Mouse (Mus musculus): Measurements from ENCODE around the gene Sec14l1. TPM values are rescaled to one million over a fixed set of nuclear protein-coding genes. Genes with fewer than 3 reads are reported as not detected.
A peak's percentile ranks its signal among the peaks of the same experiment; 100 is the strongest.
"Not testable (repeated sequence)": the region's sequence is repeated elsewhere in the genome, so short reads cannot be mapped to it uniquely, and the experiment has no call there.

The Sec14l1 gene
- total RNA-seq, 2 experiments from 2014 or later: 52.3 to 52.8 TPM

GRCm38 (mm10) chr11:117079651-117080190 is 35.2 kb upstream of the Sec14l1 start:
- Histone ChIP-seq H3K4me3 (no peak overlapping the region), H3K27ac (peak overlapping the region; percentile 93; the same call in 1 of the 2 replicates)
- intact Hi-C loops (cut with DNase I): no loop called here
- DNase-seq: no peak
- no peak for TF ChIP-seq CTCF (IDR thresholded peaks at IDR 0.05)

DNA sequence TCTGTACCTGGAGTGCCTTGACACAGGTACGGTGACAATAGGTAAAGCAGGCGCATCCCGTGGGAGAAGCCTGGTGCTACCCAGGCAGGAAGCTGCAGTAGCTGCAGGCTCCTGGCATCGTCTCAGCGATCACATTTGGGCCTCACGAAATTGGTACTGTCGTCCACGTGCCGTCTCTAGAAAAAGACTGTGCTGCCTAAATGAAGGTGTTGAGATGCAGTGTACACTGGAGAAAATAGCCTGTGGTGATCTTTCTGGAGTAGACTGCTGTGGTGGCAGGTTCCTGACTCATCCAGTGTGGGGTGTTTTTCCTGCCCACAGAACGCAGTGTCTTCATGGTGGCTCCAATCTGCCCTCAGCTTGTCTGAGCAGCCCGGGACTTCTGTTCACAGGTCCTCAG is 34.8 kb upstream of the Sec14l1 start:
- H3K4me3 ChIP-seq: no peak overlapping the region
- peak overlapping the region; percentile 93 for H3K27ac ChIP-seq
- TF ChIP-seq CTCF (IDR thresholded peaks at IDR 0.05): no peak
- intact Hi-C loops (cut with DNase I): no loop called here
- DNase-seq: no peak

DNA sequence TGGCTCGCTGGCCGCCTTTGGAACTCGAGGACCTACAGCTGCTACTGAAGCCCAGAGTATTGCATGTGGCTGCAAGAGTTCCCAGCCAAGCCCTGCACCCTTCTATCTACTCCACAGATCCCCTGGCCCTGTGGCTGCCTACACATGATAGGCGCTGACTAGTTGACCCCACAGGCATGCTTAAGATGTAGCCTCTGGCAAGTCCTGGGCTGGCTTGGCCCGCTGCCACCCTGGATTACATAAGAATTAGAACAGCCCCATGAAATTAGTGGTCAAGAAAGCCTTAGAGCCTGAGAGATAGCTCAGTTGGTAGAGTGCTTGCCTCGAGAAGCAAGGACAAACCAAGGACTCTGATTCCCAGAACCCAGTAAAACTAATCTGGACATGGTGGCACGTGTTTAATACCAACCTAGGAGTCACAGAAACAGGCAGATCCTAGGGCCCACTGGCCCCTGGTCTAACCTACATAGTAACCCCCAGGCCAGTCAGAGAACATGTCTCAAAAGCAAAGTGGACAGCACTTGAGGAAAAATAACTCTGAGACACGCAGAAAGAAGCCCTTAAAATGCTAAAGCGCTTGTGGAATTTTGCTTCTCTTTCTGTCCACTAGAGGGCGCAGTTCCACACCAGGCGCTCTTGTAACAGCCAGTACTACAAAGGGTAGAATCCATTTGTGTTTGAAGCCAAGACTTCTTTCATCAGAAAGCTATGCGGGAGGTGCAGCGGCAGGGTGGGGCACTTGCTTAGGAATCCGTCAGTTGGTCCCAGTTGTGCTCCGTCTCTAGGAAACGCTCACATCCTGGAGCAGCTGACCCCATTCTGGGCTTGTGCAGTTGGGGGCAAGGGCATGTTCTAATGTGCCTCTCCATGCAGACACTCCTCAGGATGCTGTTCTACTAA is 33.6 kb upstream of the Sec14l1 start:
- no peak; the same call in 1 of the 2 replicates for TF ChIP-seq CTCF (IDR thresholded peaks at IDR 0.05)
- H3K27ac ChIP-seq: peak overlapping the region; percentile 93
- H3K4me3 ChIP-seq: peak overlapping the region; percentile 34
- DNase-seq: peak; percentile 87
- intact Hi-C loops (cut with DNase I): loop anchor here (1.0 kb wide), 1 partner anchor 34 kb away; the partner anchor contains the start of gene Sec14l1

GRCm38 (mm10) chr11:117082353-117082934 is 32.5 kb upstream of the Sec14l1 start:
- intact Hi-C loops (cut with DNase I): no loop called here
- peak overlapping the region; percentile 34 for H3K4me3 ChIP-seq
- H3K27ac ChIP-seq: peak overlapping the region; percentile 93
- no peak for TF ChIP-seq CTCF (IDR thresholded peaks at IDR 0.05)
- DNase-seq: peak; percentile 63

GRCm38 (mm10) chr11:117083052-117083881 is 31.7 kb upstream of the Sec14l1 start:
- intact Hi-C loops (cut with DNase I): no loop called here
- H3K27ac ChIP-seq: peak overlapping the region; percentile 93
- peak; percentile 75 for DNase-seq
- peak overlapping the region; percentile 43 for H3K4me3 ChIP-seq
- TF ChIP-seq CTCF (IDR thresholded peaks at IDR 0.05): no peak

DNA sequence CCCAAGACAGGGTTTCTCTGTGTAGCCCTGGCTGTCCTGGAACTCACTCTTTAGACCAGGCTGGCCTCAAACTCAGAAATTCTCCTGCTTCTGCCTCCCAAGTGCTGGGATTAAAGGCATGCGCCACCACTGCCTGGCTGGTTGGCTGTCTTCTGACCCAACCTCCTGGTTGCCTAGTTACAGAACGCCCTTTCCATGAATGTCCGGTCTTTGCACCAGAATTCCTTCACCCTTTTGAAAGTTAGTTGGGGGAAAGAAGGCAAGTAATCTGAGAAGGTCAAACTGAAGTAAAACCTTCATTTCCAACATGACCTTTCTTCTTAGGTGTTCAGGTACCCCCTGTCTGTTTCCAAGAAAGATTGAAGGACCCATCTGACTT is 31.1 kb upstream of the Sec14l1 start:
- peak overlapping the region; percentile 93 for H3K27ac ChIP-seq
- intact Hi-C loops (cut with DNase I); DNase-seq; H3K4me3 ChIP-seq: not testable (repeated sequence)

GRCm38 (mm10) chr11:117086215-117086614 is 28.8 kb upstream of the Sec14l1 start:
- H3K27ac ChIP-seq: peak overlapping the region; percentile 36
- H3K4me3 ChIP-seq: no peak overlapping the region
- TF ChIP-seq CTCF (IDR thresholded peaks at IDR 0.05): no peak
- no peak for DNase-seq
- intact Hi-C loops (cut with DNase I): no loop called here

DNA sequence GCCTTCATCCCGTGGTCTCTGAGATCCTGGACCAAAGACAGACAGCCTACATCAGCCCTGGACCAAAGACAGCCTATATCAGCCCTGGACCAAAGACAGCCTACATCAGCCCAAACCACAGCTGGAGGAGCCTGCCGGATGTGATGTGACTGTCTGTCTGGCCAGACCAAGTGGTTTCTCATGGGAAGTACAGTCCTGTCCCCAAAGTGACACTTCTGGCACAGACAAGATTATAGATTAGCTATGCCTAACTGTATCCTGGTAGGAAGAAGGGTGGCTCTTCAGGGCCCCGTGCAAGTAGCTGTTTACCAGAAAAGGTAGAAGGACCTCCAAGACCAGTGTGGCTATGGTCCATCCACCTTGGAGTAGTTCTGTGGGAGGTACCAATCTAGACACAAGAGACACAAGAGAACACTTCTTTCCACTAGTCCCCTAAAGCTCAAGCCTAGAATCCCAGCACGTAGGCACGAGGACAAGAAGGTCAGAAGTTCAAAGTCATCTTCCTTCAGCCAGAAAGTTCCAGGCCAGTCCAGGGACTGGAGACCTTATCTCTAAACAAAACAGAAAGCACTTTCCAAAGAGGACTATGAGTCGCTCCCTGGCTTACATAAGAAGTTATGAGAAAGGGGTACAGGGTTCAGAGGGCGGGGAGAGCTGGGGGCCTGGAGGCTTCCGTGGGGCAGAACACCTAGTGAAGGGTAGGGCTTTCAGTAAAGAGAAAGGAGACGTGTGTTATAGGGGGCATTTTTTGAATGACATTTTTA is 27.8 kb upstream of the Sec14l1 start:
- intact Hi-C loops (cut with DNase I): no loop called here
- Histone ChIP-seq H3K27ac (peak overlapping the region; percentile 81), H3K4me3 (no peak overlapping the region)
- TF ChIP-seq CTCF (IDR thresholded peaks at IDR 0.05): no peak
- no peak for DNase-seq

DNA sequence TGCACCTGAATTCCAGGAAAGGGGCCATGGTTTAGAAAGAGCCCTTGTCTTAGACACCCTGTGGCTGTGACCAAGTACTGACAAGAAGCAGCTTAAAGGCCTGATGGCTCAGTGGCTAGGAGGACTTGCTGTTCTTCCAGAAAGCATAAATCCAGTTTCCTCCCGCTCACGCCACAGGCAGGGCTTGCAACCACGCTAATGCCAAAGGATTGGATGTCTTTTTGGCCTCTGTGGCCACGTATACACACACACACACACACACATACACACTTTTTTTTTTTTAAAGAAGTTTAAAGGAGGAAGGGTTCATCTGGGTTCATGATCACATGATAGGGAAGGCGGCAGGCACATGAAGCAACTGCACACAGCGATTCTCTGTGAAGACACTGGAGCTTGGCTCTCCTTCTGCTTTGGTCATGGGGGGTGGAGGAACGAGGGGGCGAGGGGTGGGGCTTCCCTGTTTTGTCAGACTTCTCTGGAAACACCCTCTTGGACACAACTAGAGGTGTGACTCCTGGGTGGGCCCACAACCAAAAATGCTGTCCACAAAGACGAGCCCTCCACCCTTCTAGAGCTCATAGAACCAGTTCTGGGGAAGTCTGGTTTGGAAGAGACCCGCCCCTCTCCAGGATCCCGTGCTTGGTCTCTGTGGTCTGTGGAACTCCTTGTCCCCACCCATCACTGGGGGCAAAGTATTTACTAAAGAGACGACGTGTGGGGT is 26.5 kb upstream of the Sec14l1 start:
- DNase-seq: peak; percentile 76
- TF ChIP-seq CTCF (IDR thresholded peaks at IDR 0.05): no peak
- H3K27ac ChIP-seq: peak overlapping the region; percentile 81
- intact Hi-C loops (cut with DNase I): no loop called here
- H3K4me3 ChIP-seq: no peak overlapping the region

GRCm38 (mm10) chr11:117089673-117090419 is 25.1 kb upstream of the Sec14l1 start:
- Histone ChIP-seq H3K4me3 (no peak overlapping the region), H3K27ac (peak overlapping the region; percentile 81)
- no peak for DNase-seq
- intact Hi-C loops (cut with DNase I): no loop called here
- TF ChIP-seq CTCF (IDR thresholded peaks at IDR 0.05): no peak

Measured in gastrocnemius, adult 2 months (tissue).